Mouse (Mus musculus): ENCODE data around the gene Olfr628. TPM values are rescaled to one million over a fixed set of nuclear protein-coding genes. Genes with fewer than 3 reads are reported as not detected.
"Not testable (repeated sequence)": the region's sequence is repeated elsewhere in the genome, so short reads cannot be mapped to it uniquely, and the experiment has no call there.

The Olfr628 gene
- polyA plus RNA-seq, 1 experiment from 2014 or later, result not detected

DNA sequence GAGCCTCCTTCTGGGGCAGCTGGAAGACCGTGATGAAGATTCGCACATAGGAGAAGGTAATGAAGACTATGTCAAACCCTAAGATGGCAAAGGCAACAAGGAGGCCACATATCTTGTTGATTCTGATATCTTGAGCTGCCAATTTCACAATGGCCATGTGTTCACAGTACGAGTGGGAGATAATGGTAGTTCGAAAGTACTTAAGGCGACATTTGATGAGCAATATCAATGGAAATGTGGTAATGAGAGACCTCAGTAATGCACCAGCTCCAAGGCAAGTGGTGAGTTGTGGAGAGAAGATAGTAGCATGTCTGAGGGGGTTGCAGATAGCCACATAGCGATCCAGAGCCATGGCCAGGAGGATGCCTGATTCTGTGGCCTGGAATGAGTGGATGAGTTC, 37.5 kb downstream of the Olfr628 start:
- not testable (repeated sequence) for H3K4me3 ChIP-seq (ENCODE audit: low read depth, low read length); H3K4me2 ChIP-seq (ENCODE audit: low read depth, severe bottlenecking); H3K27ac ChIP-seq (replicated peaks; ENCODE audit: low read depth, low read length); H3K36me3 ChIP-seq (ENCODE audit: control insufficient read depth, insufficient read depth, low read length); H3K4me1 ChIP-seq (ENCODE audit: control insufficient read depth, insufficient read depth, low read length); ATAC-seq (ENCODE audit: insufficient number of reproducible peaks, low FRiP score, low TSS enrichment, low read depth); H3K9ac ChIP-seq (ENCODE audit: low read length); H3K9me3 ChIP-seq (ENCODE audit: control insufficient read depth, low read length); DNase-seq (ENCODE audit: low spot score); H3K27me3 ChIP-seq (ENCODE audit: control insufficient read depth, insufficient read depth, low read length)
- WGBS, result 89% methylated on average over 5 of the region's 6 CpGs

DNA sequence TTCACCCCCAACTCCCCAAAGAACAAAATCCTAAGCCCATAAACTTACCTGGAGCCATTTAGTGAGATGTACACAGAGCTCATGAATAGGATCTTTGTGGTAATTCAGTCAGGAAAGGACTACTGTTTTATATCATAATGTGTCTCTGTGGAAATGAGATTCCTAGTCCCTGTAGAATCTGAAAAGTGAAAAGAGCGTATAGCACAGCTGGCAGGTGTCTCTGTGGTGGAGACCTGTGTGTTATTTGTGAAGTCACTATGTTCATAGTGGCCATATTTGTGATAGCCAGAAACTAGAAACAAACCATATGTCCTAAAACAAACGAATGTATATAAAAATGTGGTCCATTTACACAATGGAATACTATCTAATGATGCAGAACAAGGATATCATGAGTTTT, 41.3 kb downstream of the Olfr628 start, which contains the start of gene Olfr69:
Gene Olfr69 (minus strand): TSS at position 101 of the 400 bp plus-strand sequence.
- no peak for ATAC-seq (ENCODE audit: insufficient number of reproducible peaks, low FRiP score, low TSS enrichment, low read depth)
- 83% methylated on average over 2 of the region's 2 CpGs for WGBS
- no peak for DNase-seq (ENCODE audit: low spot score)
- H3K27me3 ChIP-seq (ENCODE audit: control insufficient read depth, insufficient read depth, low read length), result no peaks in the 10 kb centered on the region
- no peak within 1 kb of the TSS for H3K27ac ChIP-seq (replicated peaks; ENCODE audit: low read depth, low read length)
- H3K4me1 ChIP-seq (ENCODE audit: control insufficient read depth, insufficient read depth, low read length), result no peaks in the 10 kb centered on the region
- H3K9me3 ChIP-seq (ENCODE audit: control insufficient read depth, low read length), result no peaks in the 10 kb centered on the region
- H3K4me3 ChIP-seq (ENCODE audit: low read depth, low read length), result no peak within 1 kb of the TSS
- H3K36me3 ChIP-seq (ENCODE audit: control insufficient read depth, insufficient read depth, low read length), result no peaks in the 10 kb centered on the region
- H3K9ac ChIP-seq (ENCODE audit: low read length), result no peak within 1 kb of the TSS
- no peak within 1 kb of the TSS for H3K4me2 ChIP-seq (ENCODE audit: low read depth, severe bottlenecking)

DNA sequence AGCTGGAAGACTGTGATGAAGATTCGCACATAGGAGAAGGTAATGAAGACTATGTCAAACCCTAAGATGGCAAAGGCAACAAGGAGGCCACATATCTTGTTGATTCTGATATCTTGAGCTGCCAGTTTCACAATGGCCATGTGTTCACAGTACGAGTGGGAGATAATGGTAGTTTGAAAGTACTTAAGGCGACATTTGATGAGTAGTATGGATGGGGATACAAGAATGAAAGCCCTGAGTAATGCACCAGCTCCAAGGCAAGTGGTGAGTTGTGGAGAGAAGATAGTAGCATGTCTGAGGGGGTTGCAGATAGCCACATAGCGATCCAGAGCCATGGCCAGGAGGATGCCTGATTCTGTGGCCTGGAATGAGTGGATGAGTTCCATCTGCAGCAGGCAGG, 47.5 kb downstream of the Olfr628 start:
- 77% methylated on average over 4 of the region's 4 CpGs for WGBS

GRCm38 (mm10) chr7:103779598-103779997, 49.4 kb downstream of the Olfr628 start, which contains the start of gene Olfr68:
TSS of gene Olfr68 (minus strand) at chr7:103779698.
- WGBS, result 78% methylated on average over 3 of the region's 3 CpGs
- Histone ChIP-seq H3K4me2 (ENCODE audit: low read depth, severe bottlenecking) (no peak within 1 kb of the TSS), H3K9me3 (ENCODE audit: control insufficient read depth, low read length) (no peaks in the 10 kb centered on the region), H3K4me3 (ENCODE audit: low read depth, low read length) (no peak within 1 kb of the TSS), H3K36me3 (ENCODE audit: control insufficient read depth, insufficient read depth, low read length) (no peaks in the 10 kb centered on the region), H3K27me3 (ENCODE audit: control insufficient read depth, insufficient read depth, low read length) (no peaks in the 10 kb centered on the region), H3K4me1 (ENCODE audit: control insufficient read depth, insufficient read depth, low read length) (no peaks in the 10 kb centered on the region), H3K9ac (ENCODE audit: low read length) (no peak within 1 kb of the TSS), H3K27ac (replicated peaks; ENCODE audit: low read depth, low read length) (no peak within 1 kb of the TSS)
- DNase-seq (ENCODE audit: low spot score) (no peak), ATAC-seq (ENCODE audit: insufficient number of reproducible peaks, low FRiP score, low TSS enrichment, low read depth) (no peak)

More for the DNA sequence above, 47.5 kb downstream of the Olfr628 start:
- not testable (repeated sequence) for DNase-seq (ENCODE audit: low spot score); H3K4me2 ChIP-seq (ENCODE audit: low read depth, severe bottlenecking); ATAC-seq (ENCODE audit: insufficient number of reproducible peaks, low FRiP score, low TSS enrichment, low read depth); H3K36me3 ChIP-seq (ENCODE audit: control insufficient read depth, insufficient read depth, low read length); H3K9me3 ChIP-seq (ENCODE audit: control insufficient read depth, low read length); H3K4me3 ChIP-seq (ENCODE audit: low read depth, low read length); H3K27ac ChIP-seq (replicated peaks; ENCODE audit: low read depth, low read length); H3K4me1 ChIP-seq (ENCODE audit: control insufficient read depth, insufficient read depth, low read length); H3K9ac ChIP-seq (ENCODE audit: low read length); H3K27me3 ChIP-seq (ENCODE audit: control insufficient read depth, insufficient read depth, low read length)

Other genes with a start within 250 kb of the Olfr628 start
- gene Olfr609, start 232.3 kb upstream of the Olfr628 start, polyA plus RNA-seq (2014; fragmentation: Nextera tagmentation; extraction: Ambion mirVana), result not detected in 2 replicates
- not detected in 2 replicates for gene Olfr610, start 218.3 kb upstream of the Olfr628 start, polyA plus RNA-seq (2014; fragmentation: Nextera tagmentation; extraction: Ambion mirVana)
- not detected in 2 replicates for gene Olfr611, start 209.5 kb upstream of the Olfr628 start, polyA plus RNA-seq (2014; fragmentation: Nextera tagmentation; extraction: Ambion mirVana)
- not detected in 2 replicates for gene Olfr612, start 187.7 kb upstream of the Olfr628 start, polyA plus RNA-seq (2014; fragmentation: Nextera tagmentation; extraction: Ambion mirVana)
- not detected in 2 replicates for gene Olfr613, start 182.3 kb upstream of the Olfr628 start, polyA plus RNA-seq (2014; fragmentation: Nextera tagmentation; extraction: Ambion mirVana)
- gene Olfr615, start 174.3 kb upstream of the Olfr628 start, polyA plus RNA-seq (2014; fragmentation: Nextera tagmentation; extraction: Ambion mirVana), result not detected in 2 replicates
- not detected in 2 replicates for gene Olfr616, start 161.2 kb upstream of the Olfr628 start, polyA plus RNA-seq (2014; fragmentation: Nextera tagmentation; extraction: Ambion mirVana)
- not detected in 2 replicates for gene Olfr617, start 157.3 kb upstream of the Olfr628 start, polyA plus RNA-seq (2014; fragmentation: Nextera tagmentation; extraction: Ambion mirVana)
- not detected in 2 replicates for gene Olfr618, start 140.3 kb upstream of the Olfr628 start, polyA plus RNA-seq (2014; fragmentation: Nextera tagmentation; extraction: Ambion mirVana)
- not detected in 2 replicates for gene Olfr619, start 129.8 kb upstream of the Olfr628 start, polyA plus RNA-seq (2014; fragmentation: Nextera tagmentation; extraction: Ambion mirVana)
- gene Olfr620, start 117.8 kb upstream of the Olfr628 start, polyA plus RNA-seq (2014; fragmentation: Nextera tagmentation; extraction: Ambion mirVana), result not detected in 2 replicates
- gene Olfr622, start 87.7 kb upstream of the Olfr628 start, polyA plus RNA-seq (2014; fragmentation: Nextera tagmentation; extraction: Ambion mirVana), result not detected in 2 replicates
- gene Olfr623, start 66.7 kb upstream of the Olfr628 start, polyA plus RNA-seq (2014; fragmentation: Nextera tagmentation; extraction: Ambion mirVana), result not detected in 2 replicates
- 0.08 and 0.10 TPM in 2 replicates for gene Olfr624, start 59.2 kb upstream of the Olfr628 start, polyA plus RNA-seq (2014; fragmentation: Nextera tagmentation; extraction: Ambion mirVana)
- not detected in 2 replicates for gene Olfr625-ps1, start 47.7 kb upstream of the Olfr628 start, polyA plus RNA-seq (2014; fragmentation: Nextera tagmentation; extraction: Ambion mirVana)
- not detected in 2 replicates for gene Olfr243, start 15.7 kb upstream of the Olfr628 start, polyA plus RNA-seq (2014; fragmentation: Nextera tagmentation; extraction: Ambion mirVana)
- gene Olfr629, start 14.6 kb downstream of the Olfr628 start, polyA plus RNA-seq (2014; fragmentation: Nextera tagmentation; extraction: Ambion mirVana), result not detected in 2 replicates
- not detected in 2 replicates for gene Olfr630, start 27.0 kb downstream of the Olfr628 start, polyA plus RNA-seq (2014; fragmentation: Nextera tagmentation; extraction: Ambion mirVana)
- not detected in 2 replicates for gene Olfr69, start 41.2 kb downstream of the Olfr628 start, polyA plus RNA-seq (2014; fragmentation: Nextera tagmentation; extraction: Ambion mirVana)
- gene Olfr68, start 49.3 kb downstream of the Olfr628 start, polyA plus RNA-seq (2014; fragmentation: Nextera tagmentation; extraction: Ambion mirVana), result not detected in 2 replicates
- gene Olfr67, start 61.4 kb downstream of the Olfr628 start, polyA plus RNA-seq (2014; fragmentation: Nextera tagmentation; extraction: Ambion mirVana), result not detected in 2 replicates
- 518 and 565 TPM in 2 replicates for gene Hbb-bt, start 83.6 kb downstream of the Olfr628 start, polyA plus RNA-seq (2014; fragmentation: Nextera tagmentation; extraction: Ambion mirVana)
- gene Hbb-bs, start 97.7 kb downstream of the Olfr628 start, polyA plus RNA-seq (2014; fragmentation: Nextera tagmentation; extraction: Ambion mirVana), result 156 and 207 TPM in 2 replicates
- gene Hbb-bh2, start 110.1 kb downstream of the Olfr628 start, polyA plus RNA-seq (2014; fragmentation: Nextera tagmentation; extraction: Ambion mirVana), result not detected in 2 replicates
- 1,749 and 1,831 TPM in 2 replicates for gene Hbb-bh1, start 112.8 kb downstream of the Olfr628 start, polyA plus RNA-seq (2014; fragmentation: Nextera tagmentation; extraction: Ambion mirVana)
- 7,439 and 7,962 TPM in 2 replicates for gene Hbb-y, start 122.8 kb downstream of the Olfr628 start, polyA plus RNA-seq (2014; fragmentation: Nextera tagmentation; extraction: Ambion mirVana)
- not detected in 2 replicates for gene Olfr66, start 155.9 kb downstream of the Olfr628 start, polyA plus RNA-seq (2014; fragmentation: Nextera tagmentation; extraction: Ambion mirVana)
- not detected in 2 replicates for gene Olfr64, start 164.1 kb downstream of the Olfr628 start, polyA plus RNA-seq (2014; fragmentation: Nextera tagmentation; extraction: Ambion mirVana)
- gene Olfr65, start 173.1 kb downstream of the Olfr628 start, polyA plus RNA-seq (2014; fragmentation: Nextera tagmentation; extraction: Ambion mirVana), result not detected in 2 replicates
- not detected in 2 replicates for gene Olfr631, start 198.5 kb downstream of the Olfr628 start, polyA plus RNA-seq (2014; fragmentation: Nextera tagmentation; extraction: Ambion mirVana)
- gene Olfr632, start 204.0 kb downstream of the Olfr628 start, polyA plus RNA-seq (2014; fragmentation: Nextera tagmentation; extraction: Ambion mirVana), result not detected in 2 replicates
- gene Olfr633, start 214.1 kb downstream of the Olfr628 start, polyA plus RNA-seq (2014; fragmentation: Nextera tagmentation; extraction: Ambion mirVana), result not detected in 2 replicates
- not detected in 2 replicates for gene Olfr635, start 240.8 kb downstream of the Olfr628 start, polyA plus RNA-seq (2014; fragmentation: Nextera tagmentation; extraction: Ambion mirVana)